Mouse (Mus musculus): ENCODE data around the gene Cep97. TPM values are rescaled to one million over a fixed set of nuclear protein-coding genes. Genes with fewer than 3 reads are reported as not detected.
"Not testable (repeated sequence)": the region's sequence is repeated elsewhere in the genome, so short reads cannot be mapped to it uniquely, and the experiment has no call there.

The Cep97 gene
- polyA plus RNA-seq, 1 experiment from 2014 or later: 10.7 TPM

DNA sequence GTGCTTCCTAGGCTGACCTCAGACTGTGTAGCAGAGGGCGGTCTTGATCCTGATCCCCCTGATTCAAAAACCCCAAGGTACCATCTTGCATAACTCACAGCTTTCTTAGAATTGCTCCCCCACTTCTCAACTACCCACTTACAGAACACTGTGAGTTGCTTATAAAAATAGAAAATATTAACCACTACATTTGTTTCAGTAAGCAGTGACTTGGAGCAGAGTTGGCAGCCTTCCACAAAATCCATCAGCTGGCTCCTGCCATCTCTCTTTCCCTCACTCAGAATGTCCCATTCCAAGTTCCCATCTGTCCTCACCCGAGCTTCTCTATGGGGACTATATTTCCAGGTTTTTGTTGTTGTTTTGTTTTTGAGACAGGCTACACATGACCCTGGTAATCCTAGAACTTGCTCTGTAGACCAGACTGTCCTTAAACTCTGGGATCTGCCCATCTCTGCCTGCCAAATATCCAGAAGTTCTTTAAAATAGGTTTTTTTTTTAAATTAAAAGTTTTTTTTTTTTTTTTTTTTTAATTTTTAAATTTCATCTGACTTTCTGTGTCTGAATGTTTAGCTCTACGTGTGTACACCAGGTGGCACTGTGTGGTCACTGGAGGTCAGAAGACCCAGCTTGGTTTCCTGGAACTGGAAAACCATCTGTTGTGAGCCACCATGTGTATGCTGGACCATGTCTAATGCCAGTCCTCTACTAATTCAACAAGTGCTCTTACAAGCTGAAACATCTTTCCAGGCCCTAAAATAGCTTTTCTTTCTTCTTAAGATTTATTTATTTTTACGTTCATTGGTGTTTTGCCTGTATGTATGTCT, 29.7 kb upstream of the Cep97 start:
- H3K9ac ChIP-seq: no peak overlapping the region
- no peak overlapping the region for H3K4me3 ChIP-seq
- H3K27me3 ChIP-seq: no peaks in the 10 kb centered on the region
- no peak overlapping the region for H3K4me2 ChIP-seq
- WGBS: 55% methylated on average over 4 of the region's 4 CpGs
- peaks cover 17% of the 10 kb centered on the region for H3K4me1 ChIP-seq
- H3K9me3 ChIP-seq: no peaks in the 10 kb centered on the region
- no peak for ATAC-seq (ENCODE audit: borderline replicate concordance, extremely low read depth, low FRiP score, low TSS enrichment)
- peaks cover 13% of the 10 kb centered on the region for H3K36me3 ChIP-seq
- H3K27ac ChIP-seq: no peak overlapping the region

DNA sequence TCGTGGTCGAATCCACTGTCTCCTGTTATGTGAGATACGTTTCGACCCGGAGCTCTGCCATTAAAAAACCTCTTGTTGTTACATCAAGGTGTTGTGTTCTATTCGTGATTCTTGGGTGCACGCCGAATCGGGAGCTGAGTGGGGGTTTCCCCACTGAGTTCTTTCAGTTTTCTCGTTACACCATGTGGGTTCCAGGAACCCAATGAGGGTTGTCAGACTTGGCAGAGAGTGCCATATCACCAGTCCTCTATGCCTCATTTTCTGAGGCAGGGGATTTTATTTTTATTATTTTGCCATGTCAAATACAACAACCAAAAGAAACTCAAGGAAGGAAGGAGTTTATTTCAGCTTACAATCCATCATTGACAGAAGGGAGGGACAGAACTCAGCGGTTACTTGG, 28.4 kb upstream of the Cep97 start:
- not testable (repeated sequence) for H3K27me3 ChIP-seq; H3K27ac ChIP-seq; H3K4me1 ChIP-seq; H3K9ac ChIP-seq; ATAC-seq (ENCODE audit: borderline replicate concordance, extremely low read depth, low FRiP score, low TSS enrichment); H3K9me3 ChIP-seq; H3K36me3 ChIP-seq; H3K4me2 ChIP-seq; H3K4me3 ChIP-seq
- 85% methylated on average over 6 of the region's 11 CpGs for WGBS

DNA sequence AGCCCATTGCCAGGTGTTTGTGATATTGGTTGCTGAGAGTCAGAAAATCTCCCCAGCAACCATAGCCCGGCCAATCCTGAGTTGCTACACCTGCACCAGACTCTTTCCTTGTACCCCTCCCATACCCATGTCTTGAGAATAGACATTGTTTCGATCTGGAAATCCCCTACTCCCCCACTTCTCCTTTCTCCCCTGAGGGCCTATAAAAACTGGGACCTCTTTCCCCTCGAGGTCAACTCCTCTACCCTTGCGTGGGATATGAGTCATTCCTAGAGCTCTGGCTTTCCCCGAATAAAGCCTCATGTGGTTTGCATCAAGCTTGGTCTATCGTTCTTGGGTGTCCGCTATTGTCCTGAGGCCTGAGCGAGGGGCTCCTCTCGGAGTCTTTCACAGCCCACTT, 19.5 kb upstream of the Cep97 start:
- not testable (repeated sequence) for H3K9ac ChIP-seq; H3K9me3 ChIP-seq; H3K36me3 ChIP-seq; H3K4me2 ChIP-seq; H3K27me3 ChIP-seq; H3K4me3 ChIP-seq; H3K4me1 ChIP-seq; ATAC-seq (ENCODE audit: borderline replicate concordance, extremely low read depth, low FRiP score, low TSS enrichment); H3K27ac ChIP-seq
- WGBS: 93% methylated on average over 9 of the region's 9 CpGs

DNA sequence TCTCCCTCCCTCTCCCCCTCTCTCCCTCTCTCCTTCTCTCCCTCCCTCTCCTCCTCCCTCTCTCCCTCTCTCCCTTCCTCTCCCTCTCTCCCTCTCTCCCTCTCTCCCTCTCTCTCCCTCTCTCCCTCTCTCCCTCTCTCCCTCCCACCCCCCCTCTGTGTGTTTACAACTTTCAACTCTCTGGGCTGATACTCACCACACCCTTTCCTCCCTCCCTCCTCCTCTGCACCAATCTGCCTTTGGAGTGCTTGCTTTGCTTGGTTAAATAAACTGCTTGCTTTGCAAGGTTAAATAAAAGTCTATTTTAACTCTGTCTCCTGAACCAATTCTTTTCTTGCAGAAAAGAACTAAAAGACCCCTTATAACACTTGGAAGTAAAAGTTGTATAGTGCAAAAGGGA, 18.1 kb upstream of the Cep97 start:
- ATAC-seq (ENCODE audit: borderline replicate concordance, extremely low read depth, low FRiP score, low TSS enrichment): no peak
- no peak overlapping the region for H3K9ac ChIP-seq
- H3K36me3 ChIP-seq: no peaks in the 10 kb centered on the region
- no peaks in the 10 kb centered on the region for H3K27me3 ChIP-seq
- H3K4me2 ChIP-seq: no peak overlapping the region
- H3K27ac ChIP-seq: no peak overlapping the region
- H3K4me3 ChIP-seq: no peak overlapping the region
- no peaks in the 10 kb centered on the region for H3K9me3 ChIP-seq
- no peaks in the 10 kb centered on the region for H3K4me1 ChIP-seq

DNA sequence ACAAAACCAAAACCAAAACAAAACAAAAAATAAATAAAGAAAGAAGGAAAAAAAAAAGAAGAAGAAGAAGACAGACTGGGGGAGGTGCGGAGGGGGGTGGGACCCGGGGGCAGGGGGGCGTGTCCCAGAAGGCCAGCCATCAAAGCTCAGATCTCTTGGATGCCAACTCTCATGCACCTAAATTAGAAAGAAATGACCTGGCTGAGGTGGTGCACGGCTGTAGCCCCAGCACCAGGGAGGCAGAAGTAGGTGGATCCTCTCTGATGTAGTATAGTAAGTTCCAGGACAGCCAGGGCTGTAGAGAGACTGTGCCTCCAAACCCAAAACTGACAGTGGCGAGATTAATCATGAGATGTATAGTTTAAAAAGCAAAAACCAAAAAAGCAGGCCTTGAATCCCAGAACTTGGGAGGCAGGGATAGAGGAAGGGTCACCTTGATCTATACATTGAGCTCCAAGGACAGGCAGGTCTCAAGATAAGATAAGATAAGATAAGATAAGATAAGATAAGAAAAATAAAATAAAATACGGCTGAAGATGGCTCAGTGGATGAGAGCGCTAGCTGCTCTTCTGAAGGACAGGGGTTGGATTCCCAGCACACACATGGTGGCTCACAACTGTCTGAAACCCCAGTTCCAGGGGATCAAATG, 17.1 kb upstream of the Cep97 start:
- H3K9ac ChIP-seq: no peak overlapping the region
- no peak overlapping the region for H3K27ac ChIP-seq
- H3K4me2 ChIP-seq: no peak overlapping the region
- ATAC-seq (ENCODE audit: borderline replicate concordance, extremely low read depth, low FRiP score, low TSS enrichment): no peak
- no peak overlapping the region for H3K4me3 ChIP-seq
- no peaks in the 10 kb centered on the region for H3K9me3 ChIP-seq
- WGBS: 56% methylated on average over 7 of the region's 7 CpGs
- H3K36me3 ChIP-seq: no peaks in the 10 kb centered on the region
- no peaks in the 10 kb centered on the region for H3K27me3 ChIP-seq
- H3K4me1 ChIP-seq: no peaks in the 10 kb centered on the region

DNA sequence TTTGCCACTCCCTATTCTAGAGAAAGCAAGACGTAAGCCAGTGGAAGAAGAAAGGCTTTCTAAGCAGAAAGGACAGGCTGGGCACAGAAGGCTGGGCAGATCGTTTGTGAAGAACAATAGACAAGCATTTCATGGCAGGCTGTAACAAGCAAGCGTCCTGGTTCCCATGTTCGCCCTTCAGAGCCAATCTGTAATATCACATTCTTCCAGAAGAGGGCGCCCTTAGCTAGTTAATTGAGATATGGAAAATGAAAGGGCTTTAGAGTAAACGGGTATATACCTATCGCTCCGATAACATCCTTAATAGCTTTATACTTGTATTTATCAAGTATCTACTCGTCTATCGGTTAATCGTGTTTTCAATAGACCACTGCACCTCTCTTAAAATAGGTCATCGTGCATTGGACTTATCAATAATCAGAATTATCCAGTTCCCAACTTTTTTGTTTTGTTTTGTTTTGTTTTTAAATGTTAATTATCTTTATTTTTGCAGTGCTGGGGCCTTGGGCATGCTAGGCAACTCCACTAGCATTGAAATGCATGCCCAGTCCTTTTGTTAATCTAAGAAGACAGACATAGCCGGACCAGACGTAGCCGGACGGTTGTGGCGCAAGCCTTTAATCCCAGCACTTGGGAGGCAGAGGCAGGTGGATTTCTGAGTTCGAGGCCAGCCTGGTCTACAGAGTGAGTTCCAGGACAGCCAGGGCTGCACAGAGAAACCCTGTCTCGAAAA, 16.5 kb upstream of the Cep97 start:
- H3K4me3 ChIP-seq: peak overlapping the region; percentile 21

DNA sequence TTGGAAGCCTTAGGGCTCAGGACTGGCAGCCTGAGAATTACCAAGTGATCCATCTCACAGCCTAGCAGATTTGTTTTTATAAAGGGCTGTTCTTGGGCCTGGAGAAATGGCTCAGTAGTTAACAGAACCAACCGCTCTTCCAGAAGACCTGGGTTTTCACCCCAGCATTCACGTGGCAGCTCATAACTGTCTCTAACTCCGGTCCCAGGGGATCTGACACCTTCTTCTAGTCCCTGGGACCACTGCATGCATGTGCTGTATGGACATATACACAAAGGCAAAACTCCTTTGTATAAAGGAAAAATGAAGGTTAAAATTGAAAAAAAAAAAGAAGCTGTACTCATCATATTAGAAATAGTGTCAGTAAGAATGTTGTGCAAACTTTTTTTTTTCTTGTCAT, 15.8 kb upstream of the Cep97 start:
- H3K27ac ChIP-seq: no peak overlapping the region
- H3K4me2 ChIP-seq: no peak overlapping the region
- H3K36me3 ChIP-seq: no peaks in the 10 kb centered on the region
- H3K4me3 ChIP-seq: no peak overlapping the region
- WGBS: 49% methylated on average over 3 of the region's 3 CpGs
- ATAC-seq (ENCODE audit: borderline replicate concordance, extremely low read depth, low FRiP score, low TSS enrichment): no peak
- no peaks in the 10 kb centered on the region for H3K27me3 ChIP-seq
- H3K4me1 ChIP-seq: no peaks in the 10 kb centered on the region
- no peak overlapping the region for H3K9ac ChIP-seq
- H3K9me3 ChIP-seq: no peaks in the 10 kb centered on the region

More for the DNA sequence above, 16.5 kb upstream of the Cep97 start:
- ATAC-seq (ENCODE audit: borderline replicate concordance, extremely low read depth, low FRiP score, low TSS enrichment): peak; percentile 73; the same call in 1 of the 2 replicates
- no peaks in the 10 kb centered on the region for H3K27me3 ChIP-seq
- no peaks in the 10 kb centered on the region for H3K4me1 ChIP-seq
- H3K9me3 ChIP-seq: no peaks in the 10 kb centered on the region
- no peak overlapping the region for H3K9ac ChIP-seq
- 39% methylated on average over 19 of the region's 19 CpGs for WGBS
- H3K4me2 ChIP-seq: peak overlapping the region; percentile 44
- H3K27ac ChIP-seq: no peak overlapping the region
- H3K36me3 ChIP-seq: no peaks in the 10 kb centered on the region

DNA sequence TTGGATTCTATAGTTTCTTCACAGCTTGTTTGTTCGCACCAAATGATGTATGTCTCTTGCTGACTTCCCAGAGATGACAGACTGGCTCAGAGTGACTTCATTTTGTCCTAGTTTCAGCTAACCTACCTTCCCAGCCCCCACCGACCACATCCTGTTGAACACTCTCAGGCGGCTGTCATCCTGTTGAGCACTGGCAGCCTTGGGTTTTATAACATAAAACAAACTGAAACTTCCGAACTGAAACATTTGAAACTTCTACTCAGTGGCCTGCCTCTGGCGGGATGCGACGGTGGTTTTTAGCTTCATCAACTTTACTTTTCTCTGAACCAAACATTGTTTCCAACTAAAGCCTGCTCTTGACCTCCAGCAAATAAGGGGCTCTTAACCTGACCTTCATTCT, 14.3 kb upstream of the Cep97 start:
- ATAC-seq (ENCODE audit: borderline replicate concordance, extremely low read depth, low FRiP score, low TSS enrichment): no peak
- no peaks in the 10 kb centered on the region for H3K36me3 ChIP-seq
- no peak overlapping the region for H3K4me2 ChIP-seq
- H3K9ac ChIP-seq: no peak overlapping the region
- no peak overlapping the region; the same call in 1 of the 2 replicates for H3K27ac ChIP-seq
- no peaks in the 10 kb centered on the region for H3K27me3 ChIP-seq
- H3K9me3 ChIP-seq: no peaks in the 10 kb centered on the region
- no peak overlapping the region for H3K4me3 ChIP-seq
- WGBS: 29% methylated on average over 7 of the region's 7 CpGs
- no peaks in the 10 kb centered on the region for H3K4me1 ChIP-seq

DNA sequence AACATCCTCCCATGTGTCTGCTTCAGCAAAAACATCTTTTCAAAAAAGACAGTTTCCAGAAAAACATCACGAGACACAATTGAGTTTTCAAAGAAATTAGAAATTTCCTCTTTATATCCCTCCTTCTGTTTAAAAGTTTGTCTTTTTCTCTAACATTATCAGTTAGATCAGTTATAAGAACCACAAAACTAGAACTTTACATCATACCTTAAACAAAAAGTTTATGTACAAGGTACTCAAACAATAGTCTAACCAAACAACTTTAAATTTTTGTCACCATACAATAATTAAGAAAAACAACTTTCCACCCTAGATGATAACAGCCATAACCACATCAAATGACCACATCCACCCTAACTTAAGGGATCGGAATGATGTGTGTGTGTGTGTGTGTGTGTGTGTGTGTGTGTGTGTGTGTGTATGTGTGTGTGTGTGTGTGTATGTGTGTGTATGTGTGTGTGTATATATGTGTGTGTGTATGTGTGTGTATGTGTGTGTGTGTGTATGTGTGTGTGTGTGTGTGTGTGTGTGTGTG, 13.3 kb upstream of the Cep97 start:
- H3K4me3 ChIP-seq; H3K27ac ChIP-seq; H3K9me3 ChIP-seq; H3K9ac ChIP-seq; H3K36me3 ChIP-seq; ATAC-seq (ENCODE audit: borderline replicate concordance, extremely low read depth, low FRiP score, low TSS enrichment); H3K27me3 ChIP-seq; H3K4me2 ChIP-seq; H3K4me1 ChIP-seq: not testable (repeated sequence)
- WGBS: 81% methylated on average over 2 of the region's 2 CpGs

DNA sequence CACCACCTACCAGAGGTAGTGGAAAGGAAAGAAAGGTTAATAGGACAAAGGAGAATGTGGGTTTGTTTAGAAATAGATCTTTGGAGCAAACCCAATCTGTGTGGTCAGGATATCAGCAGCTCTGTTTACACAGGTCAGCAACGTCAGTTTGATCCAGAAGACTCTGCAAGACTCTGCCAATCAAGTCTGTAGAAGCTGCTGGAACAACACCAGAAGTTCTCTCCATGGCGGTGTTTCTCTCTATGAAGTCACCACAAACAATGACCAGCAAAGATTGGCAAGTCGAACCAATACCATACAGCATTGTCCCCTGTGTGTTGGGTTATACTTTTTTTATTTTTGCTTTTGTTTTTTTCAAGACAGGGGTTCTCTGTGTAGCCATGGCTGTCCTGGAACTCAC, 12.6 kb upstream of the Cep97 start:
- H3K27ac ChIP-seq: no peak overlapping the region
- no peak overlapping the region for H3K4me2 ChIP-seq
- ATAC-seq (ENCODE audit: borderline replicate concordance, extremely low read depth, low FRiP score, low TSS enrichment): no peak
- H3K27me3 ChIP-seq: no peaks in the 10 kb centered on the region
- no peaks in the 10 kb centered on the region for H3K36me3 ChIP-seq
- no peak overlapping the region for H3K4me3 ChIP-seq
- no peaks in the 10 kb centered on the region for H3K4me1 ChIP-seq
- WGBS: 53% methylated on average over 3 of the region's 3 CpGs
- no peak overlapping the region for H3K9ac ChIP-seq
- no peaks in the 10 kb centered on the region for H3K9me3 ChIP-seq

DNA sequence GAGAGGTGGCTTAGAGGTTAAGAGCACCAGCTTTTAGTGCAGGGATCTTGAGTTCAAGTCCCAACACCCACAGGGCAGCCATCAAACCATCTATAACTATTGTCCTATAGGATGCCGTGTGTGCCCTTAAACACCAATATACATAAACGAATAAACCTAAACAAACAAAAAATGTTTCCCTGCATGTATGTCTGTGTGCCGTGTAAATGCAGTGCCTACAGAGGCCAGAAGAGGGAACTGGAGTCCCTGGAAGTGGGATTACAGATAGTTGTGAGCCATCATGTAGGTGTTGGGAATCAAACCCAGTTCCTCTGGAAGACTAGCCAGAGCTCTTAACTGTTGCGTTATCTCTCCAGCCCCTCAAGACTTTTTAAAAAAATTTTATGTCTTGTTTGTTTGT, 6.1 kb upstream of the Cep97 start:
- Histone ChIP-seq H3K4me3 (no peak overlapping the region), H3K9me3 (no peaks in the 10 kb centered on the region), H3K36me3 (no peaks in the 10 kb centered on the region), H3K27me3 (no peaks in the 10 kb centered on the region), H3K27ac (no peak overlapping the region), H3K4me1 (no peaks in the 10 kb centered on the region), H3K4me2 (no peak overlapping the region), H3K9ac (no peak overlapping the region)
- 84% methylated on average over 4 of the region's 4 CpGs for WGBS
- ATAC-seq (ENCODE audit: borderline replicate concordance, extremely low read depth, low FRiP score, low TSS enrichment): no peak

DNA sequence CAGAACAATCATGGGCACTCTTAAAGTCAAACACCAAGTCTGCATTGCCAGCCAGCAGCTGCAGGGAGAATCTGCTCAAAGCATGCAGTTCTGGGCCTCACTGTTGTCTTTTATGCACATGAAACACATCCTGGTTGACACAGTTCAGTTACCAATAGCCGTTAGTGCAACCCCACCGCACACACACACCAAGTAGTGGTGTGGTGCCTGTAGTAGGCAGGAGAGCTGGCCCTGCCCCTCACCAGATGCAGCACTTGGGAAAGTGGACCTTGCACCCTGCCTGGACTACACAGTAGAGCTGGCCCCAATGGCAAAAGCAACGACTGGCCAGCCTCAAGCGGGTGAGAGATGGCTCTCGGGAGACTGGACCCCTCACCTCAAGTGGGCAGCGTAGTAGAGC, 5.0 kb upstream of the Cep97 start:
- Histone ChIP-seq H3K27ac (no peak overlapping the region), H3K9me3 (no peaks in the 10 kb centered on the region), H3K4me3 (no peak overlapping the region), H3K36me3 (no peaks in the 10 kb centered on the region), H3K9ac (no peak overlapping the region), H3K4me2 (no peak overlapping the region), H3K27me3 (no peaks in the 10 kb centered on the region), H3K4me1 (no peaks in the 10 kb centered on the region)
- no peak for ATAC-seq (ENCODE audit: borderline replicate concordance, extremely low read depth, low FRiP score, low TSS enrichment)
- WGBS: 91% methylated on average over 6 of the region's 6 CpGs

Data from lung, embryonic 15.5 days (tissue).